Mouse (Mus musculus) stomach, postnatal 0 days (tissue): Measurements from ENCODE around the gene Smim4. TPM values are rescaled to one million over a fixed set of nuclear protein-coding genes. Genes with fewer than 3 reads are reported as not detected.

Source experiments
- ATAC-seq: fragments of 200-750 bp; cut with Nextera tagmentation; 2 replicates; pipeline ENCODE4 v1.8.0; 2017; ENCODE audit not compliant: low FRiP score, low TSS enrichment
- DNase-seq: peaks from one replicate; pipeline ENCODE4 v3.0.0-alpha.2; 2016; ENCODE audit warnings: low spot score
- H3K27ac ChIP-seq: fragments of 300-500 bp; sonication (generic); replicated peaks from 2 replicates; pipeline ENCODE4 v1.5.1; 2014; ENCODE audit warnings: mild to moderate bottlenecking, control low read depth
- H3K27me3 ChIP-seq: fragments of 300-500 bp; sonication (generic); 2 replicates; pipeline ENCODE4 v1.6.1; 2014; ENCODE audit warnings: low read length; ENCODE audit not compliant: control insufficient read depth, insufficient read depth
- H3K36me3 ChIP-seq: fragments of 300-500 bp; sonication (generic); 2 replicates; pipeline ENCODE4 v1.6.1; 2014; ENCODE audit warnings: low read length, mixed read lengths; ENCODE audit not compliant: control insufficient read depth, insufficient read depth
- H3K4me1 ChIP-seq: fragments of 300-500 bp; sonication (generic); replicated peaks from 2 replicates; pipeline ENCODE4 v1.6.1; 2014; ENCODE audit warnings: antibody characterized with exemption; ENCODE audit not compliant: control insufficient read depth, insufficient read depth
- H3K4me2 ChIP-seq: fragments of 300-500 bp; sonication (generic); replicated peaks from 2 replicates; pipeline ENCODE4 v1.6.1; 2014; ENCODE audit warnings: low read depth, mild to moderate bottlenecking, control low read depth, moderate library complexity
- H3K4me3 ChIP-seq: fragments of 300-500 bp; sonication (generic); 2 replicates; pipeline ENCODE4 v1.5.1; 2014; ENCODE audit warnings: low read depth, low read length, control low read depth
- H3K9ac ChIP-seq: fragments of 300-500 bp; sonication (generic); 2 replicates; pipeline ENCODE4 v1.6.1; 2014; ENCODE audit warnings: mild to moderate bottlenecking, low read length, control low read depth, mixed read lengths
- H3K9me3 ChIP-seq: fragments of 300-500 bp; sonication (generic); 2 replicates; pipeline ENCODE4 v1.6.1; 2016; ENCODE audit warnings: low read length; ENCODE audit not compliant: control insufficient read depth
- CTCF ChIP-seq: IDR thresholded peaks from 2 replicates; pipeline ENCODE4 v1.5.1; 2016; ENCODE audit warnings: antibody characterized with exemption, low read depth, mild to moderate bottlenecking, moderate library complexity
- EP300 ChIP-seq: optimal IDR thresholded peaks from 2 replicates; pipeline ENCODE3; 2016; ENCODE audit warnings: antibody characterized with exemption
- WGBS: fragments of 180-500 bp; shearing (Covaris S2); extraction: QIAGEN DNeasy Blood & Tissue Kit; methylation state at CpG from one replicate; pipeline ENCODE4 v1.1.7; 2014; 5-methylcytosine and 5-hydroxymethylcytosine counted together
- polyA plus RNA-seq: library from polyadenylated mRNA; unstranded; fragments of >200 nt; fragmentation: Nextera tagmentation; extraction: Ambion mirVana; gene quantifications from 2 replicates; pipeline ENCODE4 v1.2.1, GENCODE M21; 2015

Gene Smim4
- polyA plus RNA-seq, 1 experiment from 2014 or later: 108 TPM

- H3K27me3 ChIP-seq: no peaks in the 10 kb centered on the region
- TF ChIP-seq EP300 (no peak), CTCF (no peak)
- H3K4me2 ChIP-seq: no peak overlapping the region
- H3K36me3 ChIP-seq: no peaks in the 10 kb centered on the region
- no peak overlapping the region for H3K4me3 ChIP-seq
- H3K9ac ChIP-seq: no peak overlapping the region
- no peak overlapping the region for H3K27ac ChIP-seq
- 58% methylated on average over 7 of the region's 7 CpGs for WGBS
- ATAC-seq (no peak), DNase-seq (no peak)
- no peaks in the 10 kb centered on the region for H3K4me1 ChIP-seq
- H3K9me3 ChIP-seq: no peaks in the 10 kb centered on the region
These were observed 36.7 kb upstream of the Smim4 start for GRCm38 (mm10) chr14:31165458-31165857.

GRCm38 (mm10) chr14:31165010-31165409 lies 36.3 kb upstream of the Smim4 start:
- Histone ChIP-seq H3K4me3 (no peak overlapping the region), H3K4me1 (no peaks in the 10 kb centered on the region), H3K36me3 (no peaks in the 10 kb centered on the region), H3K9me3 (no peaks in the 10 kb centered on the region), H3K27me3 (no peaks in the 10 kb centered on the region), H3K27ac (no peak overlapping the region), H3K4me2 (no peak overlapping the region), H3K9ac (no peak overlapping the region)
- no peak for DNase-seq
- TF ChIP-seq CTCF (no peak), EP300 (no peak)
- WGBS: 34% methylated on average over 2 of the region's 2 CpGs
- no peak for ATAC-seq

- Histone ChIP-seq H3K27ac (no peak overlapping the region), H3K4me3 (no peak overlapping the region), H3K4me1 (no peaks in the 10 kb centered on the region), H3K4me2 (no peak overlapping the region), H3K9me3 (no peaks in the 10 kb centered on the region), H3K27me3 (no peaks in the 10 kb centered on the region), H3K36me3 (no peaks in the 10 kb centered on the region), H3K9ac (no peak overlapping the region)
- no peak for TF ChIP-seq CTCF
- TF ChIP-seq EP300: no peak
- ATAC-seq: no peak
- 69% methylated on average over 8 of the region's 8 CpGs for WGBS
- no peak for DNase-seq
These were observed 35.3 kb upstream of the Smim4 start for GRCm38 (mm10) chr14:31164067-31164466.

- no peaks in the 10 kb centered on the region for H3K27me3 ChIP-seq
- 70% methylated on average over 10 of the region's 10 CpGs for WGBS
- H3K9ac ChIP-seq: no peak overlapping the region
- no peak overlapping the region for H3K4me3 ChIP-seq
- H3K4me1 ChIP-seq: no peaks in the 10 kb centered on the region
- H3K4me2 ChIP-seq: no peak overlapping the region
- ATAC-seq: no peak
- H3K9me3 ChIP-seq: no peaks in the 10 kb centered on the region
- no peak for DNase-seq
- no peak overlapping the region for H3K27ac ChIP-seq
- H3K36me3 ChIP-seq: no peaks in the 10 kb centered on the region
- TF ChIP-seq EP300 (no peak), CTCF (no peak)
These were observed 32.9 kb upstream of the Smim4 start for GRCm38 (mm10) chr14:31161638-31162037.

- ATAC-seq (no peak), DNase-seq (no peak)
- no peak overlapping the region for H3K9ac ChIP-seq
- H3K9me3 ChIP-seq: no peaks in the 10 kb centered on the region
- H3K4me3 ChIP-seq: no peak overlapping the region
- 78% methylated on average over 7 of the region's 7 CpGs for WGBS
- no peaks in the 10 kb centered on the region for H3K4me1 ChIP-seq
- H3K27ac ChIP-seq: no peak overlapping the region
- no peak overlapping the region for H3K4me2 ChIP-seq
- H3K27me3 ChIP-seq: no peaks in the 10 kb centered on the region
- no peak for TF ChIP-seq CTCF
- TF ChIP-seq EP300: no peak
- H3K36me3 ChIP-seq: no peaks in the 10 kb centered on the region
These were observed 32.4 kb upstream of the Smim4 start for GRCm38 (mm10) chr14:31161191-31161590.

- 56% methylated on average over 27 of the region's 27 CpGs for WGBS
These were observed 31.7 kb upstream of the Smim4 start for GRCm38 (mm10) chr14:31160196-31161150.

More at GRCm38 (mm10) chr14:31160196-31161150, 31.7 kb upstream of the Smim4 start:
- peak; percentile 56 for ATAC-seq
- Histone ChIP-seq H3K4me2 (peak overlapping the region; percentile 20; the same call in 1 of the 2 replicates), H3K36me3 (no peaks in the 10 kb centered on the region), H3K9me3 (no peaks in the 10 kb centered on the region), H3K4me3 (no peak overlapping the region), H3K27me3 (no peaks in the 10 kb centered on the region), H3K27ac (no peak overlapping the region), H3K9ac (no peak overlapping the region), H3K4me1 (no peaks in the 10 kb centered on the region)
- TF ChIP-seq EP300: no peak
- no peak for TF ChIP-seq CTCF
- DNase-seq: peak; percentile 39
